Mouse (Mus musculus) kidney, adult 2 months (tissue): Measurements from ENCODE around the gene S100z. TPM values are rescaled to one million over a fixed set of nuclear protein-coding genes. Genes with fewer than 3 reads are reported as not detected.

ENCODE experiments used
- DNase-seq: peaks from one replicate; pipeline ENCODE4 v3.0.0; 2021
- H3K27ac ChIP-seq: fragments of 200-500 bp; 2 replicates; pipeline ENCODE4 v1.5.1; 2012; ENCODE audit warnings: low read depth, low read length, control low read depth, inconsistent platforms; ENCODE audit not compliant: insufficient read depth
- H3K27me3 ChIP-seq: fragments of 200-500 bp; replicated peaks from 2 replicates; pipeline ENCODE4 v1.6.1; 2012; ENCODE audit warnings: mild to moderate bottlenecking, moderate library complexity, low read length, inconsistent platforms; ENCODE audit not compliant: control insufficient read depth, insufficient read depth
- H3K36me3 ChIP-seq: fragments of 200-500 bp; 2 replicates; pipeline ENCODE4 v1.6.1; 2012; ENCODE audit warnings: mild to moderate bottlenecking, moderate library complexity, low read length, inconsistent platforms; ENCODE audit not compliant: control insufficient read depth, insufficient read depth
- H3K4me1 ChIP-seq: fragments of 200-500 bp; 2 replicates; pipeline ENCODE4 v1.6.1; 2011; ENCODE audit warnings: low read length; ENCODE audit not compliant: control insufficient read depth, insufficient read depth
- H3K4me3 ChIP-seq: fragments of 200-500 bp; 2 replicates; pipeline ENCODE4 v1.5.1; 2011; ENCODE audit warnings: mild to moderate bottlenecking, low read depth, low read length, control low read depth; ENCODE audit not compliant: insufficient read depth
- CTCF ChIP-seq: fragments of 200-500 bp; conservative IDR thresholded peaks from 2 replicates; pipeline ENCODE4 v1.5.1; 2011; ENCODE audit warnings: low read depth, mild to moderate bottlenecking, control low read depth, low read length, moderate library complexity, mixed read lengths; ENCODE audit not compliant: insufficient read depth, insufficient read length
- POLR2A ChIP-seq: fragments of 200-500 bp; IDR thresholded peaks from one replicate; pipeline ENCODE4 v1.6.1; 2011; ENCODE audit warnings: low read depth, low read length, control low read depth
- WGBS: fragments of 180-500 bp; shearing (Covaris S2); methylation state at CpG from one replicate; pipeline ENCODE4 v1.1.7; 2018; 5-methylcytosine and 5-hydroxymethylcytosine counted together
- polyA plus RNA-seq: library from polyadenylated mRNA; depleted of rRNA; stranded (reverse); fragments of >200 nt; gene quantifications from 2 replicates; pipeline ENCODE4 v1.2.3, GENCODE M21; 2012

S100z gene
- polyA plus RNA-seq, 1 experiment, result 0.80 TPM

DNA sequence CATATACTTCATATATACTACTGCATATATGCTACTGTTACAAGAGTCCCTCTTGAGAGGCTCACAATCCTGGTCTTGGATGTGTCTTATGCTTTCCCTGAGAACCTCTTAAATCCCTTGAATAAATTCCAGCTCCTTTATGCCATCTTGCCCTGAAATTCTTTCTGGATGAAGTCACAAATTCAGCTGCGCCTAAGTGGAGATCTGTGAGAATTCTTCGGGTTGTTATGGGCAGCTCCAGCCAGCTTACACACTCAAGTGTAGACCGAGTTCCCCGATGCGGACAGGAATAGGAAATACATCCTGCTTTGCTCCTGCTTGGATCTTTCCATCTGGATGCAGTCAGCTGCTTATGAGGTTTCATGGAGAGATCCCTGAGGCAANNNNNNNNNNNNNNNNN, 6.1 kb upstream of the S100z start:
- WGBS, result 23% methylated on average over 5 of the region's 5 CpGs
- no peak for TF ChIP-seq POLR2A
- no peak for TF ChIP-seq CTCF
- Histone ChIP-seq H3K27me3 (no peaks in the 10 kb centered on the region), H3K4me3 (no peak overlapping the region), H3K27ac (no peak overlapping the region), H3K4me1 (no peaks in the 10 kb centered on the region), H3K36me3 (no peaks in the 10 kb centered on the region)
- peak; percentile 30 for DNase-seq

DNA sequence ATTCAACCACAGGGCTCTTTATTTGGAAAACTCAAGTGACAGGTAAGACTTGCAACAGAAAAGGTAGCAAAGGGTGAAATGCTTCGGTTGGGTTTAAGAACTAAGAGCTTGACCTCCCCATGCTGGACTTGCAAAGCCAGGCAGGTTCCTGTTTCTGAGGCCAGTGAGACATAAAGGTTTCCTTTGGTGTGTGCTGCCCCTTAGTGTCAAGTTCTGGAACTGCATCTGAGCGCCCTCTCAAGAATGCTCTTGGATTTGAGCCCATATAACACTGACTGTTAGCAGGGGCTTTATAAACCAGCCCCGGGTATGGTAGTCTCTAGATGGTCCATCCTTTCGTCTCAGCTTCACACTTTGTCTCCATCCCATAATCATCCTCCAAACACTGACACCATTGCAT, 2.9 kb upstream of the S100z start:
- H3K4me1 ChIP-seq, result no peaks in the 10 kb centered on the region
- H3K27ac ChIP-seq, result no peak overlapping the region
- no peak for TF ChIP-seq POLR2A
- TF ChIP-seq CTCF, result peak; percentile 91
- no peaks in the 10 kb centered on the region for H3K36me3 ChIP-seq
- WGBS, result 4% methylated on average over 4 of the region's 4 CpGs
- peak; percentile 77 for DNase-seq
- no peaks in the 10 kb centered on the region for H3K27me3 ChIP-seq
- H3K4me3 ChIP-seq, result no peak overlapping the region

DNA sequence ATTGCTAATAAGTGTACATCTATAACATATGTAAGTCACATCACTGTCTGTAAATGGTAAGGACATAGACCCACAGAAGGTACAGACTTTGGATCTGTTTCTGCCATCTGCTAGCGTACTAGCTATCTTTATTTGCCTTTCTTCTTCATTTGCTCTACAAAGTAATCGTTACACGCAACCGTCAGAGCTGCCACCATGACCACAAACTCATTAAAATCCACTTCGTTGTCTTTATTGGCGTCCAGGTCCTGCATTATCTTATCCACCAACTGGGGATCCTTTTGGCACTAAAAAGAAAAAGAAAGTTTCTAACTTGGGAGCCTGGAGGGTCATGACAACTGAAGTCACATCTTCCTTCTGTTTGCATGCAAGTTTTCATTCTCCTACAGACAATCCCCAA, 1.3 kb downstream of the S100z start:
- TF ChIP-seq CTCF, result no peak
- no peak for TF ChIP-seq POLR2A
- Histone ChIP-seq H3K27me3 (no peaks in the 10 kb centered on the region), H3K36me3 (no peaks in the 10 kb centered on the region), H3K4me3 (no peak overlapping the region), H3K4me1 (no peaks in the 10 kb centered on the region), H3K27ac (no peak overlapping the region)
- 87% methylated on average over 6 of the region's 6 CpGs for WGBS
- no peak for DNase-seq

DNA sequence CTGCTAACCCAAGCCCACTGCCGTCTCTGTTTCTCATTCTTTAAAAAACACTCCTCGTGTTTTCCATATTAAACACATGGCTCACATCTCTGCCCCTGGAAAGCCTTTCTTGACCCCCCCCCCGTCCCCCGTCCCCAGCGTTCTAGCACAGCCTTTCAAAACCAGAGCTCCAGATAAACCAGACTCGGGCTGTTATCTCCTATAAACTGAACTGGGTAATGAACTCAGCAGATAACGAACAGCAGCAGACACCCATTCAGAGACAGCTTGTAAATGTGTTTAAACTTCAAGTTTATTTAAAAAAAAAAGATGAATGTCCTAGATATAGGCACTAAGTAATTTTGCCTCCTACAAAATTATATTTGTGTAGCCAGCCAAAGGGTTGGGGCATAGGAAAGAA, 3.4 kb downstream of the S100z start:
- WGBS, result 74% methylated on average over 7 of the region's 7 CpGs
- no peak for DNase-seq
- Histone ChIP-seq H3K4me1 (no peaks in the 10 kb centered on the region), H3K27ac (no peak overlapping the region), H3K4me3 (no peak overlapping the region), H3K36me3 (no peaks in the 10 kb centered on the region), H3K27me3 (no peaks in the 10 kb centered on the region)
- TF ChIP-seq POLR2A (no peak), CTCF (no peak)

DNA sequence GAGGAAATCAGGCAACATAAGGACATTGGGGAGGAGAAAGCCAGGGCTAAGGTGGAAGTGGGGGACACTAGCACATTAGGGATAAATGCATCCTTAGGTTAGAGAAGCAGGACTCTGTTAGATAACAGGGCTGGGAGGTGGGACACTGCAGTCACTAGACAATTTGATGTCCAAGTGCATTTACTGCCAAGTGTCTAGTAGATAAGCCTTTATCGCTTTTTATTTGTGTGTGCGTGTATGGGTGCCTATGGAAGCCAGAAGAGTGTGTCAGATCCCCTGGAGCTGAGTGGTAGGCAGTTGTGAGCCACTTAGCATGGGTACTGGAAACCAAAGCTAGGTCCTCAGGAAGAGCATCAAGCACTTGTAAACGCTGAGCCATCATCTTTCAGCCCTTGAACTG, 4.2 kb downstream of the S100z start:
- WGBS, result 87% methylated on average over 3 of the region's 3 CpGs

DNA sequence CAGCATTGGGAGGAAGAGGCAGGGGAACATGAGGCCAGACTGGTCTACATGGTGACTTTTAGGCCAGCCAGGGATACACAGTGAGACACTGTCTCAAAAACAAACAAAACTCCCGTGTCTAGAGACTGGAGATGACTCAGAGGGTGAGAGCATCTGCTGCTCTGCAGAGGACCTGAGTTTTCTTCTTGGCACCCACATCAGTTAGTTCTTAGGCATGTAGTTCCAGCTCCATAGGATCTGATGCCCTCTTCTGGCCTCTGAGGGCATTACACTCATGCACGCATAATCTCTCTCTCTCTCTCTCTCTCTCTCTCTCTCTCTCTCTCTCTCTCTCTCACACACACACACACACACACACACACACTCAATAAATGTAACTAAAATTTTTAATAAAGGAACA, 7.6 kb downstream of the S100z start:
- Histone ChIP-seq H3K4me3 (no peak overlapping the region), H3K36me3 (no peaks in the 10 kb centered on the region), H3K27me3 (no peaks in the 10 kb centered on the region), H3K27ac (no peak overlapping the region), H3K4me1 (no peaks in the 10 kb centered on the region)
- TF ChIP-seq POLR2A, result no peak
- TF ChIP-seq CTCF, result 0 out of 2 replicates have a peak, but pooled peaks have one; percentile 24
- no peak for DNase-seq
- WGBS, result 74% methylated on average over 2 of the region's 2 CpGs

More for the DNA sequence above, 4.2 kb downstream of the S100z start:
- no peak for DNase-seq
- Histone ChIP-seq H3K27me3 (no peaks in the 10 kb centered on the region), H3K4me3 (no peak overlapping the region), H3K4me1 (no peaks in the 10 kb centered on the region), H3K27ac (no peak overlapping the region), H3K36me3 (no peaks in the 10 kb centered on the region)
- TF ChIP-seq POLR2A (no peak), CTCF (no peak)

DNA sequence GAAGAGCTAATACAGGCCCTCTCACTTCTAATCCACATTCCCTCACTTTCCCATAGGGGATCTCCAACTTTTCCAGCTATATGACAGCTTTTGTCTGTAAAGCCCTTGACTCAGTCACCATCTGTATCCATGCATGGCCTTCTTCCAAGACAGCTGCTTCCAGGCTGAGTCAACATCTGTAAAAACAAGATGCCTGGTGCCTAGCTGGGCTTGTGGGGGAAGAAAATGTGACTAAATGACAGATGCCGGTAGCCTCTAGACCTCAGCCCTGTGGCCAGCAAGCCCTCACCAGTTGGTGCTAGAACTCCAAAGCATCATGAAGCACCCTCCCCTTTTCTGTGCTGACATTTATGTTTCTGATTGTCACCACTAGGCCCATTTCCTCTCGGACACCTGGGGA, 27.0 kb downstream of the S100z start:
- TF ChIP-seq POLR2A (no peak), CTCF (no peak)
- peaks cover 1% of the 10 kb centered on the region for H3K27me3 ChIP-seq
- WGBS, result 77% methylated on average over 2 of the region's 2 CpGs
- H3K4me1 ChIP-seq, result no peaks in the 10 kb centered on the region
- H3K36me3 ChIP-seq, result no peaks in the 10 kb centered on the region
- H3K4me3 ChIP-seq, result no peak overlapping the region
- DNase-seq, result no peak
- H3K27ac ChIP-seq, result no peak overlapping the region

DNA sequence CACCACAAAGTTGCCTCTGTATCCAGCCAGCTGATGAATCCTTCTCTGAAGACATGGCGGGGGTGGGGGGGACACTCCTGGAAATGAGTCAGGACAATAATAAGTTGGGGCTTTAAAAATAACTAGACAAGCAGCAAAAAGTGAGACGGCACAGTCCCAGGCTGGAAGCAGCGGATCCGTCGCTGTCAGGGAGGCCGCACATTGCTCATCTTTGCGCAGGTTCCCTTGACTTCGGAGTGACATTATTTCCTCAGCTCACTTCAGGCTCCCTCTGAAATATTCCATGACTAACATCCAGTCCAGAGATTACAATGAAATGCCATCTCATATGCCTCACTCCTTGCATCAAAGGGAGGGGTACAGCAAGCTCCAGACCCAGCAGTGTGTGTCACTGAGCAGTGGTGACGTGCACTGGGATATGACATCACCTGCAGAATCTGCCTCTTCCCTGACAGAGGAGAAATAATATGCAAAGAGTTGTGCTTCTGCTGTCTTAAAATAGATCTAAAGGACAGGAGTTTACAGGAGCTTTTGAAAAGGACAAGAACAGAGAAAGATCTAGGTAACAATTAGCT, 27.8 kb downstream of the S100z start:
- no peak overlapping the region for H3K27ac ChIP-seq
- H3K27me3 ChIP-seq, result peaks cover 1% of the 10 kb centered on the region
- DNase-seq, result no peak
- TF ChIP-seq CTCF, result no peak
- TF ChIP-seq POLR2A, result no peak
- H3K4me1 ChIP-seq, result no peaks in the 10 kb centered on the region
- H3K36me3 ChIP-seq, result no peaks in the 10 kb centered on the region
- H3K4me3 ChIP-seq, result no peak overlapping the region
- 90% methylated on average over 9 of the region's 9 CpGs for WGBS
